Mouse (Mus musculus) liver, postnatal 0 days (tissue): ENCODE measurements at regions not wholly inside any gene's neighbourhood (a gene's known extent, or its start where the extent isn't known, plus 50 kb on each side); places are given as distances from the start of the nearest gene placed in this dataset.
A peak's percentile ranks its signal among the peaks of the same experiment; 100 is the strongest.

Source experiments
- ATAC-seq: fragments of 200-750 bp; cut with Nextera tagmentation; 2 replicates; pipeline ENCODE4 v1.8.0; 2017; ENCODE audit warnings: mild to moderate bottlenecking, moderate library complexity
- DNase-seq: peaks from one replicate; pipeline ENCODE4 v3.0.0-alpha.2; 2016
- H3K27ac ChIP-seq: fragments of 300-500 bp; sonication (generic); 2 replicates; pipeline ENCODE4 v1.5.1; 2014; ENCODE audit warnings: antibody characterized with exemption, moderate library complexity, mild to moderate bottlenecking, low read depth
- H3K27me3 ChIP-seq: fragments of 300-500 bp; sonication (generic); 2 replicates; pipeline ENCODE4 v1.6.1; 2014; ENCODE audit warnings: low read length, control low read depth, mixed read lengths; ENCODE audit not compliant: insufficient read depth
- H3K36me3 ChIP-seq: fragments of 300-500 bp; sonication (generic); replicated peaks from 2 replicates; pipeline ENCODE4 v1.6.1; 2014; ENCODE audit warnings: mild to moderate bottlenecking, control low read depth, low read length, moderate library complexity, mixed read lengths; ENCODE audit not compliant: insufficient read depth
- H3K4me1 ChIP-seq: fragments of 300-500 bp; sonication (generic); 2 replicates; pipeline ENCODE4 v1.6.1; 2014; ENCODE audit warnings: antibody characterized with exemption, mild to moderate bottlenecking, control low read depth; ENCODE audit not compliant: insufficient read depth
- H3K4me2 ChIP-seq: fragments of 300-500 bp; sonication (generic); 2 replicates; pipeline ENCODE4 v1.6.1; 2014; ENCODE audit warnings: low read depth, mild to moderate bottlenecking, low read length, moderate library complexity, mixed read lengths
- H3K4me3 ChIP-seq: fragments of 300-500 bp; sonication (generic); 2 replicates; pipeline ENCODE4 v1.5.1; 2014; ENCODE audit warnings: low read depth, low read length
- H3K9ac ChIP-seq: fragments of 300-500 bp; sonication (generic); replicated peaks from 2 replicates; pipeline ENCODE4 v1.6.1; 2014; ENCODE audit warnings: mild to moderate bottlenecking, moderate library complexity
- H3K9me3 ChIP-seq: fragments of 300-500 bp; sonication (generic); 2 replicates; pipeline ENCODE4 v1.6.1; 2016; ENCODE audit warnings: mild to moderate bottlenecking, control low read depth, low read length, mixed read lengths
- CTCF ChIP-seq: sonication (generic); IDR thresholded peaks from 2 replicates; pipeline ENCODE4 v1.5.1; 2016; ENCODE audit warnings: antibody characterized with exemption, low read depth
- EP300 ChIP-seq: IDR thresholded peaks from 2 replicates; pipeline ENCODE4 v1.6.1; 2016; ENCODE audit warnings: antibody characterized with exemption, low read depth, mild to moderate bottlenecking
- WGBS: fragments of 180-500 bp; shearing (Covaris S2); extraction: QIAGEN DNeasy Blood & Tissue Kit; methylation state at CpG from one replicate; pipeline ENCODE4 v1.1.7; 2014; ENCODE audit not compliant: insufficient replicate concordance; 5-methylcytosine and 5-hydroxymethylcytosine counted together

DNA sequence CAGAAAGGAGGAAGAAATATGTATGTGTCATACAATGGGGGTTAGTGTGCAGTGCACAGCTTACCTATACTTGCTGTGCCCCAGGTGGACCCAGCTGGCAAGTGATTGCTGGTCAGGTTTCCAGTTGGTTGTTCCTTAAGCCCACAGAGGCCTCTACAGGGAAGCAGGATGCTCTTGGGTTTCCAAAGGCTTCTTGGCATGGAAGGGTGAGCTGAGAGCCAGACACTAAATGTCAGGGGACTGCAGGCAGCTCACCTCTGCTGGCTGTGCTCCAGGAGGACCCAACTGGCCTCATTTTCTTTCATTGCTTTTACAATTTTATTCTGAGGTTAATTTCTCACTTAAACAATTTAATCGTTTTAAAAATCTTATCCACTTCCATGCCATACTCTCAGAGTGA, 108.1 kb downstream of the Gm10184 start:
- TF ChIP-seq EP300 (no peak), CTCF (no peak)
- no peaks in the 10 kb centered on the region for H3K27me3 ChIP-seq
- no peak overlapping the region for H3K4me3 ChIP-seq
- H3K27ac ChIP-seq, result no peak overlapping the region
- no peak overlapping the region for H3K9ac ChIP-seq
- no peak overlapping the region for H3K4me2 ChIP-seq
- WGBS, result 62% methylated on average over 1 of the region's 1 CpGs
- H3K9me3 ChIP-seq, result no peaks in the 10 kb centered on the region
- no peak for DNase-seq
- no peak for ATAC-seq
- no peaks in the 10 kb centered on the region for H3K36me3 ChIP-seq
- H3K4me1 ChIP-seq, result no peaks in the 10 kb centered on the region

DNA sequence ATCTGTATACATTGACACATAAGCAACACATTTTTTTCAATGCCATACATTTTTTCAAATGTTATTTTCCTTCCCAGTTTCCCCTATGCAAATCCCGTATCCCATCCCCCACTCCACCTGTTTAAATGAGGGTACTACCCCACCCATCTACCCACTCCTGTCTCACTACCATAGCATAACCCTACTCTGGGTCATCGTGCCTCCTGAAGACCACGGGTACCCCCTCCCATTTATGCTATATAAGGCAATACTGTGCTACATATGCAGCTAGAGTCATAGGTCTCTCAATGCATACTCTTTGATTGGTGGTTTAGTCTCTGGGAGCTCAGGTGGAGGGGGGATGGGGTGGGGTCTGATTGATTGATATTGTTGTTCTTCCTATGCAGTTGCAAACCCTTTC, 132.7 kb downstream of the Gm10184 start:
- Histone ChIP-seq H3K9me3 (no peaks in the 10 kb centered on the region), H3K27ac (no peak overlapping the region), H3K4me1 (no peaks in the 10 kb centered on the region), H3K4me2 (no peak overlapping the region), H3K9ac (no peak overlapping the region), H3K27me3 (no peaks in the 10 kb centered on the region), H3K4me3 (no peak overlapping the region), H3K36me3 (no peaks in the 10 kb centered on the region)
- ATAC-seq (no peak), DNase-seq (no peak)
- TF ChIP-seq CTCF, result no peak
- no peak for TF ChIP-seq EP300
- 60% methylated on average over 3 of the region's 3 CpGs for WGBS

DNA sequence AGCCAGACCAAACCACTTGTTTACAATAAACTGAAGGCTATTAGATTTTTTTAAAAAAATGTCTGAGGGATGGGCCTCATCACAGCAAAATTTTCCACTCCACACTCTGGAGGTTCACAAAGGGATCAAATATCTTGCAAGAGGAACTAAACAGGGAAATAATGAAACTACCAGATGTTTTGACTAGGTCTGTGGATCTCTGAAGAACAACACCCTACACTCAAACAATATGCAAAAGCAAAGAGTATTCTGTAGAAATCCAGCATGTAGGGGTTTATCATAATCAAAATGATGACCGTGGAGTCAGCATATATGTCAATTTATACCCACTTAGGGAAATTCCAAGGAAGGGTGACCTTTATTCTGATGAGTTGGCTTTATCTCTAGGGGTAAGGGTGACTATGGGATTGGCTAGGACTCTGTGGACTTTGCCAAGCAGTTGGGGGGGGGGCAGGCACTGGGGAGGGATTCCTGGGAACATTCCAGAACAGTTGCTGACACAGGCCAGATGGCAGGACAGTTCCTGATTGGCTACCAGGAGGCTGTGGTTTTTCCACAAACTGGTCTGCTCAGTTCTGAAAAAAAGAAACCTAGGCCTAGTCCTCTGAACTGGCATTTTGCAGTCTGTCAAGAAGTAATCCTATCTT, 143.9 kb downstream of the Gm10184 start:
- H3K36me3 ChIP-seq, result no peaks in the 10 kb centered on the region
- H3K9ac ChIP-seq, result no peak overlapping the region
- DNase-seq (no peak), ATAC-seq (no peak)
- 71% methylated on average over 1 of the region's 1 CpGs for WGBS
- TF ChIP-seq CTCF, result no peak
- no peak for TF ChIP-seq EP300
- H3K27ac ChIP-seq, result no peak overlapping the region
- no peak overlapping the region for H3K4me2 ChIP-seq
- no peak overlapping the region for H3K4me3 ChIP-seq
- H3K4me1 ChIP-seq, result no peaks in the 10 kb centered on the region
- no peaks in the 10 kb centered on the region for H3K9me3 ChIP-seq
- no peaks in the 10 kb centered on the region for H3K27me3 ChIP-seq

DNA sequence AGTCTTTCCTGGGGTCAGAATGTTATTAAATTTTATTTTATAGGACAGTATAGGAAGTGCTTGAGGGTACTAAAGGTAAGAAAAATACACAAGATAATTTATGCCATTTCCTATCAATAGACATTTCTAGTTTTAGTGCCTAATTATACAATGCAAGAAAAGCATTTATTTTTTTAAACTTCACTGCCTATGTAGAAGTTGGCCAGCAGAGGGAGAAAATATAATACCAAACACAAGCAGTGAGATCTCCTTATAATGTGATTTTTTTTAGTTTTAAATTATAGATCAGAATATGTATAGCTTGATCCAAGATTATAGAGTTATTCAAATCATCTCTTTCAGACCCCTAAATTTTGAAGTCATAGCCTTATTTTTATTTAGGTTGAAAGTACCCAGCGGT, 172.8 kb downstream of the Gm10184 start:
- H3K4me3 ChIP-seq, result no peak overlapping the region
- no peak for DNase-seq
- H3K4me2 ChIP-seq, result no peak overlapping the region
- no peak overlapping the region for H3K9ac ChIP-seq
- TF ChIP-seq CTCF (no peak), EP300 (no peak)
- no peaks in the 10 kb centered on the region for H3K27me3 ChIP-seq
- no peaks in the 10 kb centered on the region for H3K4me1 ChIP-seq
- no peaks in the 10 kb centered on the region for H3K9me3 ChIP-seq
- no peak for ATAC-seq
- WGBS, result 68% methylated on average over 1 of the region's 1 CpGs
- no peaks in the 10 kb centered on the region for H3K36me3 ChIP-seq
- no peak overlapping the region for H3K27ac ChIP-seq

- Histone ChIP-seq H3K4me1 (no peaks in the 10 kb centered on the region), H3K9ac (no peak overlapping the region), H3K4me3 (no peak overlapping the region), H3K27ac (no peak overlapping the region), H3K36me3 (no peaks in the 10 kb centered on the region), H3K4me2 (no peak overlapping the region), H3K9me3 (no peaks in the 10 kb centered on the region), H3K27me3 (no peaks in the 10 kb centered on the region)
- peak; percentile 28; the same call in 1 of the 2 replicates for TF ChIP-seq CTCF
- no peak for TF ChIP-seq EP300
- WGBS, result 56% methylated on average over 3 of the region's 3 CpGs
- no peak for DNase-seq
- no peak for ATAC-seq
Measured at GRCm38 (mm10) chr17:89725534-89725933, 184.7 kb downstream of the Gm10184 start.

DNA sequence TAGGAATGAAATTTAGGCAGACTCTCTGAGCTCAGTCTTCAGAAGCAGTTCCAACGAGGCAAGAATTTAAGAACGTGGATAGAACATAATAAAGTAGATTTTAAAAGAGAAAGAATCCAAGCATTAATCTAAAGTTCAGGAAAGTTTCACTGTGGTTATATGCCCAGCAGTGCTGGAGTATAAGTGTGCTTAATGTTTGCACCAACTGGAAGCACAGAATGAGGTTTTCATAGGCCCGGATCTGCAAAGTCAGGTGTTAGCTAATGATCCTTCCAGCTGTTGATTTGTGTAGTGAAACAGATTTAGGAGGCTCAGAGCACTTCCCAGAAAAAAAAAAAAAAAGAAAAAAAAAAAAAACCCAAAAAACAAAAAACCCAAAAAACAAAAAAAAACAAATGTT, 228.5 kb downstream of the Gm10184 start:
- H3K36me3 ChIP-seq, result no peaks in the 10 kb centered on the region
- DNase-seq (no peak), ATAC-seq (no peak)
- H3K4me1 ChIP-seq, result no peaks in the 10 kb centered on the region
- H3K9ac ChIP-seq, result no peak overlapping the region
- H3K27ac ChIP-seq, result no peak overlapping the region
- H3K9me3 ChIP-seq, result no peaks in the 10 kb centered on the region
- H3K27me3 ChIP-seq, result no peaks in the 10 kb centered on the region
- WGBS, result 75% methylated on average over 3 of the region's 3 CpGs
- TF ChIP-seq EP300 (no peak), CTCF (no peak)
- H3K4me2 ChIP-seq, result no peak overlapping the region
- H3K4me3 ChIP-seq, result no peak overlapping the region

GRCm38 (mm10) chr17:89658326-89658725, 251.9 kb downstream of the Gm10184 start:
- no peak overlapping the region for H3K9ac ChIP-seq
- H3K4me1 ChIP-seq, result no peaks in the 10 kb centered on the region
- WGBS, result 79% methylated on average over 4 of the region's 4 CpGs
- H3K27me3 ChIP-seq, result no peaks in the 10 kb centered on the region
- no peaks in the 10 kb centered on the region for H3K36me3 ChIP-seq
- H3K9me3 ChIP-seq, result no peaks in the 10 kb centered on the region
- no peak for ATAC-seq
- no peak for DNase-seq
- no peak overlapping the region for H3K4me2 ChIP-seq
- H3K4me3 ChIP-seq, result no peak overlapping the region
- no peak for TF ChIP-seq EP300
- no peak for TF ChIP-seq CTCF
- no peak overlapping the region for H3K27ac ChIP-seq
